Mouse (Mus musculus) CH12.LX (cell line): Measurements from ENCODE around the gene Igfbp5.

ENCODE experiments used
- CTCF ChIP-seq, 2 experiments: IDR thresholded peaks in 1 of 2; conservative IDR thresholded peaks in 1 of 2; 2 replicates each; pipeline ENCODE4 v1.5.1; 2011 to 2012; ENCODE audit warnings: low read depth in 2 of 2, low read length in 2 of 2, improper control_type of control experiment in 1 of 2, inconsistent platforms in 1 of 2, mild to moderate bottlenecking in 1 of 2, moderate library complexity in 1 of 2
- EP300 ChIP-seq: IDR thresholded peaks from 2 replicates; pipeline ENCODE4 v1.6.1; 2011; ENCODE audit warnings: low read length, improper control_type of control experiment
- ETS1 ChIP-seq: conservative IDR thresholded peaks from 2 replicates; pipeline ENCODE4 v1.6.1; 2012; ENCODE audit warnings: low read depth, mild to moderate bottlenecking, inconsistent platforms, low read length, improper control_type of control experiment, moderate library complexity
- HCFC1 ChIP-seq: IDR thresholded peaks from 2 replicates; pipeline ENCODE4 v1.6.1; 2012; ENCODE audit warnings: low read depth, mild to moderate bottlenecking, inconsistent platforms, low read length, improper control_type of control experiment
- NRF1 ChIP-seq: IDR thresholded peaks from 2 replicates; pipeline ENCODE4 v1.6.1; 2014; ENCODE audit warnings: low read depth, mild to moderate bottlenecking, inconsistent platforms, low read length, improper control_type of control experiment, moderate library complexity
- POLR2A ChIP-seq: IDR thresholded peaks from 2 replicates; pipeline ENCODE4 v1.6.1; 2011; ENCODE audit warnings: low read depth, mild to moderate bottlenecking, improper control_type of control experiment, low read length
- ZC3H11A ChIP-seq: IDR thresholded peaks from 2 replicates; pipeline ENCODE4 v1.6.1; 2012; ENCODE audit warnings: low read depth, mild to moderate bottlenecking, inconsistent platforms, low read length, improper control_type of control experiment

DNA sequence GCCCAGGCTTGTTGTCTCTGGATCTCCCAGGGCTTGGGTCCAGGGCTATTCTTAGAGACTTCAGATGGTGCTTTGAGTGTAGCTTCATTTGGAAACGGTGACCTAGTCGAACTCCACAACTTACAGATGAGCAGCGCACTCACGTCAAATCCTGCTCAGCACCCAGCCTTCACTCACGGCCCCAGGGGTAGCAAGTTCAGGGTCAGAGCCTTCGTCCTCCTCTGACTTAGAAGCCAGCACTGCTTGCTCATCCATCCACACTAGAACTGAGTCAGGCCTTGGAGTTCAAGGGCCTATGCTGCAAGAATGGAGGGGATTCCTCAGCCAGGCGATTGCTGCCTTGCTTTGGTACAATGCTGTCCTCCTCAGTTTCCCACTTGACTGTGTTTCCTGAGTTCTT is 34.9 kb downstream of the Igfbp5 start:
- no peak for TF ChIP-seq EP300
- TF ChIP-seq ETS1 = no peak
- TF ChIP-seq NRF1 = no peak
- no peak for TF ChIP-seq ZC3H11A
- TF ChIP-seq CTCF (conservative IDR thresholded peaks at IDR 0.05 in 1 of 2, IDR thresholded peaks at IDR 0.05 in 1 of 2; ENCODE audit: low read depth in 2 of 2, low read length in 2 of 2) = no peak
- TF ChIP-seq POLR2A = no peak
- TF ChIP-seq HCFC1 = no peak
